Mouse (Mus musculus): Measurements from ENCODE around the gene Daxx.

- peak; percentile 94 for TF ChIP-seq CTCF (IDR thresholded peaks at IDR 0.05; ENCODE audit: control insufficient read depth, insufficient read depth, insufficient read length)
- TF ChIP-seq MAX (IDR thresholded peaks at IDR 0.05), result no peak
These were observed 11.3 kb downstream of the Daxx start for GRCm38 (mm10) chr17:33920282-33921097.
